Mouse (Mus musculus) erythroblast, adult 5-6 weeks (primary cell): ENCODE results near the gene Actn4. TPM values are rescaled to one million over a fixed set of nuclear protein-coding genes. Genes with fewer than 3 reads are reported as not detected.
A peak's percentile ranks its signal among the peaks of the same experiment; 100 is the strongest.

ENCODE experiments used
- ATAC-seq: replicated peaks from 2 replicates; pipeline ENCODE4 v1.8.0; 2016; ENCODE audit warnings: moderate number of reproducible peaks, mild to moderate bottlenecking, moderate TSS enrichment, inconsistent platforms; ENCODE audit not compliant: poor library complexity, low FRiP score, severe bottlenecking
- total RNA-seq, 2 experiments: library from RNA; stranded (forward) in 1 of 2; stranded (reverse) in 1 of 2; fragments of 150-400 nt in 1 of 2; fragments of 200-764, 138-1000 nt in 1 of 2; gene quantifications; 2 replicates each; pipeline versions ENCODE4 v1.2.3 to v1.2.4; 2015 to 2017; ENCODE audit warnings: low replicate concordance in 2 of 2

The Actn4 gene
- total RNA-seq, 2 experiments from 2014 or later, result 45.1 to 55.3 TPM

DNA sequence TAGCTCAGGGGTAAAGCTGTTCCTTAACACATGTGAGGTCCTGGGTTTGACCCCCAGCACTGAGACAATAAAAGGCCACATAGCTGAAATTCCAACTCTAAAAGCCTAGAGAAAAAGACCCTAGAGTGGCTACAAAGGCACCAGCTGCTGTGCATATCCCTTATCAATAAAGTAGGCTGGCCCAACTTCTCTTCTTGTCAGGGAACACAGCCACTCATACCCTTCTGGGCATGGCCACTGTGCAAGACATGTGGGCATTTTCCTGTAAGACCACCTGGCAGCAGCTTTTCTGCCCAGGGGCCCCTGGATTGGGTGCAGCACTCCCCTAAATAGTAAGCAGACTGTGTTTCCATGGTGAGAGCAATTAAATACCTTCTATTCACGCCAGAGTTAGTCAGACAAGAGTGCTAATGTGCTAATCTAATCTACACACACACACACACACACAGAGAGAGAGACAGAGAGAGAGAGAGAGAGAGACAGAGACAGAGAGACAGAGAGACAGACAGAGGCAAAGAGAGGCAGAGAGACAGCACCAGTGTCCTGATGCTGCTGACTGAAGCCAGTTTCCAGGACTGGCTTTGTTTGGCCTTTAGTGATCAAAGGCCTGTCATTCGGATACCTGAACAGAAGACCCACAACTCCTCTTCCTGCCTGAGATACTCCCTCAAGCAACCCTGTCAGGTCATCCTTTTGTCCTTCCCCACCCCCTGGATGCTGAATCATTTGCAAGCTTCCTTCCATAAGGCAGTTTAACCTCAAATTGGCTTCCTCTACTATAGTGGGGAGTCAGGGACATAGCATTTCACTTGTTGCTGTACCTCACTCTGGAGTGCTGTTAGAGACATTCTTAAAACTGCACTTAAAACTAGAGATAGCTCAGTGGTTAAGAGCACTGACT, 8.4 kb downstream of the Actn4 start:
- ATAC-seq, result peak; percentile 74

DNA sequence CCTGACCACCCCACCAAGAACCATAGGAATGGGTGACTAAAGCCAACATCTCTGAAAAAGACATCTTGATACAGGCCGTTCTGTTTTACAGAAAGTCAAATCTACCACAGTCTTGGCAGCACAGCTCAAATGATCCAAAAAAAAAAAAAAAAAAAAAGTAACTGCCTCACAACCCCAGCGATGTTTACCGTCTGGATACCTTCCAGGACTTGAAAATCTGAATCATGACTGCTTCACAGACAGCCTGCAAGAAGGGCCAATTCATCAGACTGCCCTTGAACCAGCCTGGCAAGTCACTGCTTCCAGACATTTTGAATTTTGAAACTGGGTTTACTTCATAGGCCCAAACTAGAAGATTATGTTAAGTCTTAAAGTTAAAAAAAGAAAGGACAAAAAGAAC, 9.4 kb downstream of the Actn4 start:
- 0 out of 2 replicates have a peak, but pooled peaks have one; percentile 37 for ATAC-seq

DNA sequence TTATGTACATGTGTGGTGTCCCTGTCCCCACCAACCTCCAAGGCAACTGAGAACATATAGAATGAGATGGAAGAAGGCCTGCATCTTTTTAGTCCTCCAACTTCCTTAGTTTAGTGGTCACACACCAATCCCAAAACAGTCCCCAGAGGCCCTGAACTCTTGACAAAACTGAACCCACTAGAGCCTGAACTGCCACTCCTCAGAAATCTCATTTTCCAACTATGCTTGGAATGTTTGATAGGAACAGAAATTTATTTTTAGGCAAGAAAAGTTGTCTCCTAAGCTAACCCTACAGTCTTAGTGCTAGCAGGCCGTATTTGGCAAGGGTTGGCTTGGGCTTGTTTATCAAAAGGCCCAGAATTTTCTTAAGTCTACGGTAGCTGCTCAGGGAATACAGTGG, 10.4 kb downstream of the Actn4 start:
- no peak for ATAC-seq

DNA sequence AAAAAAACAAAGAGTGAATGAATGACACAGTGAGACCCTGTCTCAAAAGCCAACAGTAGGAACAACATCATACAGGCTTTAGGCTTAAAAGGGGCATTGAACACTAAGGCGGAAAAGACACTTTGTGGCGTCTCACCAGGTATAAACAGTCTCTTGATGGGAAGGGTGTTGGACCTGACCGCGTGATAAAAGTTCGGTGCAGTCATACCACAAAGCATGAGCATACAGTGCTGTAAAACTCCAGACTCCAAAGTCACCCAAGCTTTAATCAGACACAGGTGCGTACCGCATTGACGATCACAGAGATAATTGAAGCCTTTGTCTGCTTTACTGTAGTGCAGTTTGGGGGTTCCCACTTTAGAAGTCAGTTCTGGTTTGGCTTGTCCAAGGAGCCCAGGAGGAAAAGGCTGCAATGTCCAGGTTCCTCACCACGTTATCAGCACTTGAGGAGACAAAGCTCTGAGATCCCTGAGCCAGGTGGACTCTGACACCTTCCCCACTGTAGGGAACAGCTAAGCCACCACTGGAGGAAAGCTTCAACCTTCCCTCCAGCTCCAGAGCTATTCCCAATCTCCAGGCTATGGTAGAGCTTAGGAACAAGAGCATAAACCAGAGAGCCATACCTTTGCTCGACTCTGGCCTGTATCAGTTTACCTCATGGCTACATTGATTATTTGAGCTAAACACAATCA, 11.6 kb downstream of the Actn4 start:
- ATAC-seq, result no peak

DNA sequence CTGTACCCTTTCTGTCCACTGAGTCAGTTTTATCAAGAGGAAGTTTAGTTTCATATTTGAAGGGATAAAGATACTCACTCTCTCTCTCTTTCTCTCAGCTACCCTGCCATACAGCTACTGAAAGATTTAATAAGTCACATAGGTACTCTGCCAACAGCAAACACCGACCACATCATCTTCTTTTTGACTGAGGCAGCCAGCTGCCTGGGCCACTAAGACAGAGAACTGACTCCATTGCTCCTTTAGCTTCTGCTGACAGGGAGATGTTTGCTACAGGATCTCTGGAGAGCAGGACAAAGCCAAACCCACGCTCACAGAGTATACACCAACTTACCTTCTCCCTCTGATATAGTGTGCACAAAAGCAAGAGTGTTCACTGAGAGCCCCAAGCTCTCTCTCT, 12.8 kb downstream of the Actn4 start:
- no peak for ATAC-seq

DNA sequence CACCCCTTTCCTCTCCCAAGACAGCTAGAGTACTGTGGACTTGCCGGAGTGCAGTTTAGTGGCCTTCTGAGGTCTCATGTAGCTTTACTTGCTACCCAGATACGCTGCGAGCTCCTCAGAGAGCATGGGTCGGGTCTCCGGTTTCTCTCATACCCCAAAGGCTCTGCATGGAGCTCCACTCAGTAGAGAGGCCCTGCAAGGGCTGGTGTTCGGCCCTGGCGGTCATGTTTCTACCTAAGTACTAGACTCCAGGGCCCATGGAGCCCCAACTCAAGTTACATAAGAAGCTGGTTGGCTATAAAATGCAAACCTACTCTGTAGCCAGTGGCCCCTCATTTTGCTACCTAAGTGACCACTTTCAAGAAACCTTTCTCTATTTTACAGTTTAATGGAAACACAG, 13.4 kb downstream of the Actn4 start:
- no peak for ATAC-seq

DNA sequence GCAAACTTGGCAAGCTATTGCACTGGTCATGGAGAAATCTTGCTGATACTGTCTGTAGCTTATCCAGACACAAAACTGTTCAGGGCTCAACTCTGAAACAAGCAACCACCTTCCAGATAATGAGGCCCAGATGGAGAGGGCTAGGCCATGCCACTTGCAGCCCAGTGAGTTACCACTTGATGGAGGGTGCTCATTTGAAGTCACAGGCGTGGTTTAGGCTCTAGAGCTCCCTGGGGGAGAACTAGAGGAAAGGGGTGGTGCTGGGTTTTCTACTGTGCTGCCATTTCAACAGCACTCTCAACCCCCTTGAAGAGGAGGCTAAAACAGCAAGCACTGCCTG, 15.9 kb downstream of the Actn4 start:
- ATAC-seq, result no peak

DNA sequence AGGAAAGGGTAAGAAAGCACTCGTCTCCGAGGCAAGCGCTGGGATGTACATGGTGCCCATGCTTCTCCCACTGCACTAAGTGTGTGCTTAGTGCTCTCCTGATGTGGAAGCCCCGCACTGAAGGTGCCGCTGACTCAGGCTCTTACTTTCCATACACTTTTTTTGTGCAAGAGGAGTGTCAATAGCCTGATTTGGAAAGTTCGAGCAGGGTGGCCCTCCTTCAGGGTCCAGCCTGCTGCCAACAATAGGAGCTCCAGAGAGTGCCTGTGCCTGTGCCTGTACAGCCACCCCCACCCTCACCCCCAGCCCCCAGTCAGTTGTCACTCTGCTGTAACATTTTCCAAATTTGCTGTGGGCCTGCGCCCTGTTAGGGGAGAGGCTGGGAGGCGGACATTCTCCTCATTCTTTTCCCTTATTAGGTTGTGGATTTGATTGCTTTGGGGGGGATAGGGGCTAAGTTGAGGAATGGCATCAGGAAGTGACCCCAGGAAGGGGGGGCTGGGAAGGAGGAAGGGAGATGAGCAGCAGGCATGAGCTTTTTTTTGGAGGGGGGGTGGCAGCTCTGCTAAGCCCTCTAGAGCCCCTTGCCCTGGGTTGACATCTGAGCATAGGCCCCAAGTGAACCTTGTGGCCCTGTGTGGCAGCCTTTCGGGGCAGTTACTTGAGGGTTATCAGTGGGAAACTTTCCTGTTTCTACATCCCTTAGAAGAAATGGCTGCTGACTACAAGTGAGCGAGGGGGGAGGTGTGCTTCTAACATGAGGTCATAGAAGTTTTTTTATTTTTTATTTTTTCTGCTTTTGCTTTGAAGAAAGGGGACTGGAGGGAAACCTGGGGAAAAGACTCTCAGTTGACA, 16.5 kb downstream of the Actn4 start:
- no peak for ATAC-seq

DNA sequence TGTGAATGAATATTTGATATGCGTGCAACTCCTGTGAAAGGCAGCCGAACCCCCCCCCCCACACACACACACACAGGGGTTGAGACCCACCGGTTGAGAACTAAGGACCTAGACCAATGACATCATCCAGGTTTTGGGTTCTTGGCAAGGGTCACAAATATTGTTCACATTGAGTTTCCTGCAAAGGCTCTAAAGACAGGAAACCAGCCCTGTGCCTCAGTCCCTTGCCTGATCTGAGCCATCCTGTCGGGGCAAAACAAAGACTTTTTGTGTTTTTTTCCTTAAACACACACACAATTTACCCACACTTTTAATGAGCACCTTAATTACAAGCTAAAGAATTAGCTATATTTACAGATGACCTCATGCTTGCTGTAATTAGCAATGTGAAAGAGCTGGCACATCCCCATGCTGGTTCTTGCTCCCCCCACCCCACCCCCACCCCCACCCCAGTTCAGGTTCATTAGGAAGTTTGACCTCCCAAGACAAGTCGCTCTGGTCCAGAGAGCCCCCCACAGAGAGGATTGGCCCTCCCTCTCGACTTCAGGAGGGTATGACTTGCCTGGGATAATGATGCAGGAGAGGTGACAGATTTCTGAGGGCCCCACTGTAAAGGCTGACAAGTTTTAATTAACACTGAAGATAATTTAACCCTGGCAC, 17.3 kb downstream of the Actn4 start:
- no peak for ATAC-seq

DNA sequence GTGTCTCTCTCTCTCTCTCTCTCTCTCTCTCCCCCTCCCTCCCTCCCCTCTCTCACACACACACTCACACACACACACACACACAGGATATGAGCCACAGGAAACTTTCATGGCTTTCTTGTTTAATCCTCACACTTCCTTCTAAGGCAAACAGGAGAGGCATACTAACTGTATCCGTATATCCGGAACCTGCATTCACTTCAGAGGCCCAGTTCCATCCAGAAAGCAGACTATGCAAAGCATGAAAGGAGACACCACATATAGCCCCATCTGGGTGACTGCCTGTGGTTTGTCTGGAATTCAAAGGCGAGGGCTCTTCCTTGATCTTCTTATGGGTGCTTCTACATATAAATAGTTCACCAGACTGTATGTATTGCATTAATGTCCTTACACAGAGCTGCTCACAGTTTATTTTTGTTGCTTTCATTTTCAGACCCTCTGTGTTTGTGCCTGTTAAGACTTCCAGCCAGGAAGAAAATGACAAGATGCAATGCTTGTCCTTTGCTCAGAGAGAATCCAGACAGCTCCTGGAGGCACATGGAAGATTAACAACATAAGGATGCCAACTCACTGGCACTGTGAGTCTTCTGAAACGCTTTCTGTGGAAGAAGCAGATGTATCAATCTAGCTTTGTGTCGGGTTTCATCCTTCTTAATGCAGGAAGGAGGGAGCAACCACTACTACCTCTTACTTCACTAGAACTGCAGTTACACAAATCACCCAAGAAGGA, 18.5 kb downstream of the Actn4 start:
- no peak for ATAC-seq

DNA sequence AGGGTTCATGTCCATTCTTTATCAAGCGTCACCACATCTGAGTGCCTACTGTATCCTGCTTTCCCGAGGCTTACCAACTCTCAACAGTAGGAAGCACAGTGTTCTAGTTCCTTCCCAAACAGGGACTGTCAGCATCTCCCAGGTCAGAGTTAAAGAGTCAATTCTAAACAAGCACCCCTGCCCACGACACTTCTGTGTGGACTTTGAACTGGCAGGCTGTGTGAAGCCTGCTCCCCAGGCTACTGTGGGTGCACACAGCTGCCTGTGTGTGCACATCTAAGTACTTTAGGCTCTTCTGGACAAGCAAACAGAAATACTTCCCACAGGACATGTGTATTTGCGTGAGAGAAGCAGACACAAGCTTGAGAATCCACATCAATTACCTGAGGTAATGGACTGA, 20.6 kb downstream of the Actn4 start:
- no peak for ATAC-seq

DNA sequence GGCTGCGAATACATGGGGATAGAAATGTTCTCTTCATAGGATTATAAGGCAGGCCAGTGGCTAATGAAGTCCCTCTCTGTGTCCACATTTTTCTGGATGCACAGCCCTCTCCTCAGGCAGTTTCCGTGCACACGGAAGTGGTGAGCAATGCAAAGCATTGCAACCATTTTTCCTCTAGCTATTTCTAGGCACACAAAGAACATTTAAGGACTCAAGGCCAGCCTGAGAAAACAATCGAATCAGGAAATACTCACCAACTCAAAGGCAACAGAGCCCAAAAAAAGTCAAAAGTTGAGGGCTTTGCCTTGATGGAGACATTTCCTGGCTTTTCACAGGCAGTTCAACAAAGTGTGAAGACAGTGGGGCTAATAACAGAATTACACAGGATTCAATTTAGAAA, 21.0 kb downstream of the Actn4 start:
- no peak for ATAC-seq

DNA sequence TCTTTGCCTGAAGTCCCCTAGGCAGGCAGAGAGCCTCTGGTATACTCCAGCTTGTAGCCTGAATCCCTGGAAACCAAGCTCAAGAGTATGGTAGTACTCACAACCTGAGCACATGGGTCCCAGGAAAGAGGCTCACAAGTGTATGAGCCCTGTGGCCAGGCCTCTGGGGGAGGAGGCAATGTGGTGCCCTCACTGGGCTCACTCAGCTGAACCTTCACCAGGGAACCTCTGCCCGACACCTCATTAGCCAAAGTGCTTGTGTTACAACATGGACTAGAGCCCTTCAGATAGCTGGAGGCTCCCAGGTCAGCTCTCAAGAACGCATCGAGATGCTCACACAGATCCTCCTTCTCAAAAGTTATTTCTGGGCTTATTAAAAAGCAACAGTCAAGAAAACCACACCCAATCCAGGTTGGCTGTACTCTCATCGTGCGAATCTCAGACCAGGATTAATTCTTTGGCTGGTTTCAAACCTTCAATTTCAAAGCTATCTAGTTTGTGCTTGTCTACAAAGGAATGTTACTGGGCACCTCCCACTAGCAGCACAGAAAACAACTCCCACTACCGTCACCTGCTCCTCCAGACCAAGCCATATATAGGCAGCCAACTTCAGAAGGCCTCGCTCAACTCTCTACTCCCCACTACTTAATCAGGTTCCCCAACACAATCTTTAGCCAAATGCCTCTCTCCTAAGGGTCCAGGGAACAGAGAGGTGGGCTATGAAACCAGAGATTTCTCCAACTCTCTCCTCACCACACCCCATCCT, 22.5 kb downstream of the Actn4 start:
- ATAC-seq, result no peak

DNA sequence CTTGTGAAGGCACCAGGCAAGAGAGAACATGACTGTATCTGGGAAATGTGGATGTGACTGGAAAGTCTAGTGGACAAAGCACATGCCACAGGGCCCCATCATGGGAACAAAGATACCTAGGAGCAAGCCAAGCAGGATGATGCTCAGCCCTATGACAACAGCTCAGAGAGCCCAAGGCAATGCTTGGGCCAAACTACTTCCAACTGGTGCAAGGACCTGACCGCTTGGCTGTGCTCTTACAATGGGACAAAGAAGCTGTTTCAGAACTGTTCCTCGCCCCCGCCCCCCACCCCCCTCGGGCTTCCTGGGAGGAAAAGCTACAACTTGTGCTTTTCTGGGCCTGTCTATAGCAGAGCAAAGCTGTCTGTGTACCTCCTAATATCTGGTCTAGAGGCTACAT, 23.5 kb downstream of the Actn4 start:
- ATAC-seq, result no peak

DNA sequence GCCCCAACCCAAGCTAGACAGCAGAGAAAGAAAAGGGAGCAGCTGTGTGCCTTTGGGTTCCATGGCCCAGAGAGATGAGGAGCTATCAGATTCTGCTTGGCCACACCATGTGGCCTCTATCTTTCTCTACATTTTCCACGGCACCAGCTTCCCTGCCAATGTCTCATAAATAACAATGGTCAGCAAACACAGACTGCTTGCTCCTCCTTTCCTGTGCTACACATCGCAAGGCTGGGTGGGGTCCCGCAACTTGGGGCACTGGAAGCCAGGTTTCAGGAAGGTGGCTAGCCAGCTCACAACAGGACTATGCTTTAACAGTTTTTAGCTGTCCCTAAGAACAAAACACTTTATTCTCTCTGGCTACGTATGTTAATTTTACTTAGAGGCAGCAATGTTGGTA, 25.4 kb downstream of the Actn4 start:
- ATAC-seq, result no peak

DNA sequence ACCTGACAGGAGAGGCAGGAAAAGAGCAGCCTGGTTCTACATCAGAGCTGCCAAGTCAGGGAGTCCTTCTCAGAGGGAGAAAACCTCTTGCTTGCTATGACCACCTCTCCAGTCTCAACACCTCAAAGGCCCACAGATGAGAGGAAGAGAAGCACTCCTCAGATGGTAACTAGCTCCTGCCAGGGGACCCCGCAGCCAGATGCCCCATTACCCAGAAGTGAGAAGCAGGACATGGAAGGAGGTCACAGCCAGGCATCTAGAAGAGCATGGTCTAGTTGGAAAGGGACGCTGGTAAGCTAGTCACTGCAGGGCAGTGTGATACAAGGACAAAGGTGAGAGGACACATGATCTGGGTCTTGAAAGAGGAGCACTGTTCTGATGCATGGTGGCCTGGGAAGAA, 28.3 kb downstream of the Actn4 start:
- no peak for ATAC-seq

DNA sequence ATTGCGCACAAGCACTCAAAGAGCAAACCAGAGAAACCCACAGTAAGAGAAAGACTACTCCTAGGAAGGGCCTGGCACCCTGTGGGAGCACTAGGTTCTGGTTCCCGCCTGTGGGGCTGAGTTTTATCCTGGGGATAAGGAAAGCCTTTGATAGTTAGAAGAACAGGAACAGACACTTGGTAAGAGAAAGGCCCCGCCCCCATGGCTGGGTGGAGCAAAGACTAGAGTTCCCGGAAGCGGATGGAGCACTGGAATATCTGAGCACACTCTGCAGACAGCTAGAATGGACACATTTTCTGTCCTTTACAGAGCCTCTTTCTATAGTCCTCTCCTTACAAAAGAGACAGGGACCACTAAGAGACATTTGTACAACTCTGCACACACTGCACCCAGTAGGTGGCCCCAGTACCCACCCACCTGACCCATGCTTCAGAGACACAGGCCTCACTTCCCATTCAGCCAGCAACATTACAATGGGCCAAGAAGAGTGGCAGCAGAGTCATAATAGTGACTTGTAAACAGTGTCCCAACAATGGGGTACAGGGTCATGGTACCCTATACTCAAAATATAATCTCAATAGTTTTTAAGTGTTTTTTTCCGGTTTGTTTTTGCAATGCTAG, 29.6 kb downstream of the Actn4 start:
- ATAC-seq, result no peak

DNA sequence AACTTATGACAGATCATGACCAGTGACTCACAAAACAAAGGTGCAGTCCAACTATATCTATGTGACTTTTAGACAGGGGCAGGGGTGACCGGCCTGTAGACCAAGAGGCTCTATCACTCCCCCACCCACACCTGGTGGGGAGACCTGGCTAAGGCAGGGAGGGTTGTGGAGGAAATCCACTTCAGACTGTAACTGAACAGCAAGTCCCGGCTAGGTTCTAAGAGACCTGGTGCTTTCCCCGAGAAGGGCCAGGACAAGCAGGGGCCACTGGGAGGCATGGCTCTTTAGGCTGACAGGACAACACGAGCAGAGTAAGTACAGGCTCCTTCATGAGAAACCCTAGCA, 30.5 kb downstream of the Actn4 start:
- ATAC-seq, result no peak
